Mouse (Mus musculus) midbrain, embryonic 15.5 days (tissue): ENCODE measurements around the gene Muc3. TPM values are rescaled to one million over a fixed set of nuclear protein-coding genes. Genes with fewer than 3 reads are reported as not detected.

Experiments used
- ATAC-seq: fragments of 200-750 bp; cut with Nextera tagmentation; replicated peaks from 2 replicates; pipeline ENCODE4 v1.8.0; 2017; ENCODE audit warnings: moderate TSS enrichment
- H3K27ac ChIP-seq: fragments of 300-500 bp; sonication (generic); 2 replicates; pipeline ENCODE4 v1.5.1; 2015; ENCODE audit warnings: mild to moderate bottlenecking, inconsistent platforms
- H3K27me3 ChIP-seq: fragments of 300-500 bp; sonication (generic); replicated peaks from 2 replicates; pipeline ENCODE4 v1.6.1; 2015; ENCODE audit warnings: inconsistent platforms
- H3K36me3 ChIP-seq: fragments of 300-500 bp; sonication (generic); replicated peaks from 2 replicates; pipeline ENCODE4 v1.6.1; 2015; ENCODE audit warnings: inconsistent platforms
- H3K4me1 ChIP-seq: fragments of 300-500 bp; sonication (generic); 2 replicates; pipeline ENCODE4 v1.6.1; 2015; ENCODE audit warnings: inconsistent platforms
- H3K4me2 ChIP-seq: fragments of 300-500 bp; sonication (generic); 2 replicates; pipeline ENCODE4 v1.6.1; 2015; ENCODE audit warnings: inconsistent platforms, mild to moderate bottlenecking, moderate library complexity
- H3K4me3 ChIP-seq: fragments of 300-500 bp; sonication (generic); 2 replicates; pipeline ENCODE4 v1.5.1; 2015; ENCODE audit warnings: mild to moderate bottlenecking, inconsistent platforms
- H3K9ac ChIP-seq: fragments of 300-500 bp; sonication (generic); 2 replicates; pipeline ENCODE4 v1.6.1; 2015; ENCODE audit warnings: mild to moderate bottlenecking, inconsistent platforms
- H3K9me3 ChIP-seq: fragments of 300-500 bp; sonication (generic); 2 replicates; pipeline ENCODE4 v1.6.1; 2016; ENCODE audit warnings: inconsistent platforms
- WGBS: fragments of 180-500 bp; shearing (Covaris S2); methylation state at CpG from one replicate; pipeline ENCODE4 v1.1.7; 2015; ENCODE audit warnings: mixed read lengths; 5-methylcytosine and 5-hydroxymethylcytosine counted together
- polyA plus RNA-seq: library from polyadenylated mRNA; unstranded; fragments of >200 nt; fragmentation: Nextera tagmentation; extraction: Ambion mirVana; gene quantifications from 2 replicates; pipeline ENCODE4 v1.2.1, GENCODE M21; 2015

The Muc3 gene
- polyA plus RNA-seq, 1 experiment from 2014 or later = not detected

DNA sequence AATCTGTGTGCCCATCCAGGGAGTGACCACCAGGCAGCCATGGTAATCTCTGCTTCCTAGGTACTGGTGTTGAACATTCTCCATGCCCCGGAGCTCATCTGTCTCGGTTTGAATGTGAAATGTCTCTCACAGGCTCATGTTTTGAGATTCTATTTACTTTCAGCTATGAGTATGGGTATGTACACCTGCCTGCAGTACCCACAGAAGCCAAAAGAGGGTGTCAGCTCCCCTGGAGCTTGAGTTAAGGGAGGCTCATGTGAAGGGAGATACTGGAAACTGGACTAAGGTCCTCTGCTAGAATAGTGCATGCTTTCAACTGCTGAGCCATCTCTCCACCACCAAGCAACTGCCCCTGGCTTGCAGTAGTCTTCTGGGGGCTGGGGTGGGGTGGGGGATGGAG, 45.2 kb downstream of the Muc3 start:
- Histone ChIP-seq H3K36me3 (no peaks in the 10 kb centered on the region), H3K9ac (no peak overlapping the region), H3K4me2 (no peak overlapping the region), H3K4me3 (no peak overlapping the region), H3K27ac (no peak overlapping the region), H3K27me3 (no peaks in the 10 kb centered on the region), H3K4me1 (no peaks in the 10 kb centered on the region; the same call in 1 of the 2 replicates), H3K9me3 (no peaks in the 10 kb centered on the region)
- ATAC-seq = no peak
- 82% methylated on average over 2 of the region's 2 CpGs for WGBS

GRCm38 (mm10) chr5:137102575-137103522, 46.3 kb downstream of the Muc3 start:
- H3K4me3 ChIP-seq = no peak overlapping the region
- no peak overlapping the region for H3K4me2 ChIP-seq
- H3K9ac ChIP-seq = no peak overlapping the region
- no peak for ATAC-seq
- no peaks in the 10 kb centered on the region; the same call in 1 of the 2 replicates for H3K4me1 ChIP-seq
- 67% methylated on average over 28 of the region's 28 CpGs for WGBS
- H3K27ac ChIP-seq = no peak overlapping the region
- H3K27me3 ChIP-seq = no peaks in the 10 kb centered on the region
- no peaks in the 10 kb centered on the region for H3K9me3 ChIP-seq
- no peaks in the 10 kb centered on the region for H3K36me3 ChIP-seq

- WGBS = 79% methylated on average over 10 of the region's 10 CpGs
- ATAC-seq = no peak
- no peak overlapping the region for H3K4me3 ChIP-seq
Measured at GRCm38 (mm10) chr5:137102078-137102477, 47.0 kb downstream of the Muc3 start.

GRCm38 (mm10) chr5:137100660-137101059, 48.5 kb downstream of the Muc3 start:
- H3K27ac ChIP-seq = no peak overlapping the region
- WGBS = 65% methylated on average over 4 of the region's 4 CpGs
- no peaks in the 10 kb centered on the region for H3K4me1 ChIP-seq
- H3K9me3 ChIP-seq = no peaks in the 10 kb centered on the region
- H3K4me3 ChIP-seq = no peak overlapping the region
- H3K9ac ChIP-seq = no peak overlapping the region
- H3K4me2 ChIP-seq = no peak overlapping the region
- no peaks in the 10 kb centered on the region for H3K27me3 ChIP-seq
- H3K36me3 ChIP-seq = no peaks in the 10 kb centered on the region
- no peak for ATAC-seq

More at GRCm38 (mm10) chr5:137102078-137102477, 47.0 kb downstream of the Muc3 start:
- no peak overlapping the region for H3K9ac ChIP-seq
- H3K27ac ChIP-seq = no peak overlapping the region
- no peak overlapping the region for H3K4me2 ChIP-seq
- no peaks in the 10 kb centered on the region for H3K9me3 ChIP-seq
- H3K4me1 ChIP-seq = no peaks in the 10 kb centered on the region; the same call in 1 of the 2 replicates
- no peaks in the 10 kb centered on the region for H3K27me3 ChIP-seq
- no peaks in the 10 kb centered on the region for H3K36me3 ChIP-seq

DNA sequence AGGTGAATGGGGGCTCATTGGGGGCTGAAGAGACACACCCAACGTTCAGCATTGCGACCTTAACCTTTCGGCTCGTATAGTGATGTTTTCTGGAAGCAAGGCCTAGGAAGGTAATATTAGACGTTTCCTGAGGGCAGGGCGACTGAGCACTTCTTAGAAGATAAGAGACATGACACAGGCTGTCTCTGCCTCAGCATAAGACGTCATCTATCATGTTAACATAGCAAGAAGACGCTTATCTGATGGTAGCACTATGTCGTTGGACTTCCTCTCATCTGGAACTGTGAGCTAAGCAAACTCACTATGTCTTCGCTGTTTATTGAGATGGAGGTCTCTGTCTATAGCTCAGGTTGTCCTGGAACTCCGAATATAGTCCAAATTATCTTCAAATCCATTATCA, 50.7 kb downstream of the Muc3 start:
- Histone ChIP-seq H3K27ac (no peak overlapping the region), H3K9me3 (no peaks in the 10 kb centered on the region), H3K4me1 (no peaks in the 10 kb centered on the region), H3K9ac (no peak overlapping the region), H3K4me3 (no peak overlapping the region), H3K36me3 (no peaks in the 10 kb centered on the region), H3K27me3 (no peaks in the 10 kb centered on the region), H3K4me2 (no peak overlapping the region)
- 84% methylated on average over 11 of the region's 11 CpGs for WGBS
- no peak for ATAC-seq

- no peaks in the 10 kb centered on the region for H3K27me3 ChIP-seq
- H3K36me3 ChIP-seq = no peaks in the 10 kb centered on the region
- 79% methylated on average over 1 of the region's 1 CpGs for WGBS
- no peak overlapping the region for H3K9ac ChIP-seq
- no peaks in the 10 kb centered on the region for H3K9me3 ChIP-seq
- no peak overlapping the region for H3K27ac ChIP-seq
- no peak overlapping the region for H3K4me3 ChIP-seq
- no peak for ATAC-seq
- H3K4me2 ChIP-seq = no peak overlapping the region
- no peaks in the 10 kb centered on the region for H3K4me1 ChIP-seq
Measured at GRCm38 (mm10) chr5:137096037-137096436, 53.1 kb downstream of the Muc3 start.

DNA sequence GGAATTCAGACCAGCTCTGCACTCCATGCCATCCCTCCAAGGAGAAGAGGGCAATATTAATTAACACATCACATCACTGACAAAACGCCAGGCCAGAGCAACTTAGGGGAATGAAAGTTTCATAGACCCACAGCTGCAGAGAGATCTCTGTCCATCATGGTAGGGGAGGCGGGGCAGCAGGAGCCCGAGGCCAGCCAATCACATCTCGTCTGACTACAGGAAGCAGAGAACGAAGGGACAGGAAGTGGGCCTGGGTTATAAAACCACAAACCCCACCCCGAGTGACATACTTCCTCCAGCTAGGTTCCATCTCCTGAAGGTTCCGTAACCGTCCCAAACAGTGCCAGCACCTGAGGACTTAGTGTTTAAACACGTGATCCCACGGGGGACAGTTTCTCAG, 54.0 kb downstream of the Muc3 start:
- Histone ChIP-seq H3K27me3 (no peaks in the 10 kb centered on the region), H3K4me3 (no peak overlapping the region), H3K27ac (no peak overlapping the region), H3K9me3 (no peaks in the 10 kb centered on the region), H3K4me1 (no peaks in the 10 kb centered on the region), H3K4me2 (no peak overlapping the region), H3K36me3 (no peaks in the 10 kb centered on the region), H3K9ac (no peak overlapping the region)
- WGBS = 86% methylated on average over 10 of the region's 10 CpGs
- no peak for ATAC-seq

GRCm38 (mm10) chr5:137093720-137094119, 55.4 kb downstream of the Muc3 start:
- H3K27ac ChIP-seq = no peak overlapping the region
- ATAC-seq = no peak
- no peaks in the 10 kb centered on the region for H3K9me3 ChIP-seq
- 79% methylated on average over 9 of the region's 9 CpGs for WGBS
- no peak overlapping the region for H3K4me3 ChIP-seq
- H3K4me1 ChIP-seq = no peaks in the 10 kb centered on the region
- no peak overlapping the region for H3K9ac ChIP-seq
- no peaks in the 10 kb centered on the region for H3K27me3 ChIP-seq
- H3K4me2 ChIP-seq = no peak overlapping the region
- no peaks in the 10 kb centered on the region for H3K36me3 ChIP-seq

- Histone ChIP-seq H3K4me3 (no peak overlapping the region), H3K4me2 (no peak overlapping the region), H3K27me3 (no peaks in the 10 kb centered on the region), H3K9ac (no peak overlapping the region), H3K36me3 (no peaks in the 10 kb centered on the region), H3K4me1 (no peaks in the 10 kb centered on the region), H3K27ac (no peak overlapping the region), H3K9me3 (no peaks in the 10 kb centered on the region)
- ATAC-seq = no peak
- WGBS = 77% methylated on average over 6 of the region's 6 CpGs
Measured at GRCm38 (mm10) chr5:137091560-137091959, 57.6 kb downstream of the Muc3 start.

DNA sequence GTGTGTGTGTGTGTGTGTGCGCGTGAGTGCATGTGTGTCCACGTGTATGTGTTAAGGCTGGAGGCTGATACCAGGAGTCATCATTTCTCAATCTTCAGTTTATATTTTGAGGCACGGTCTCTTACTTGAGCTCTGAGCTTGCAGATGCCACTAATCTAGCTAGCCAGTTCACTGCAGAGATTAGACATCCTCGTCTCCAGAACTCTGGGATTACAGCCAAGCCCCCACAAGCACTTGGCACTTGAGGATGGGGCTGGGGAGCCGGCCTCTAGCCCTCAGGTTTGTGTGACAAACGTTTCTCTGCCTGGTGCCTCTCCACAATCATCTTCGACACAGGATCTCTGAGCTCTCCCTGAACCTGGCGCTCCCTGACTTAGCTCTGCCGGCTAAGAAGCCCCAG, 58.3 kb downstream of the Muc3 start:
- H3K4me3 ChIP-seq = no peak overlapping the region
- no peak for ATAC-seq
- no peaks in the 10 kb centered on the region for H3K27me3 ChIP-seq
- 76% methylated on average over 10 of the region's 10 CpGs for WGBS
- H3K4me2 ChIP-seq = no peak overlapping the region
- no peak overlapping the region for H3K27ac ChIP-seq
- no peak overlapping the region for H3K9ac ChIP-seq
- no peaks in the 10 kb centered on the region for H3K9me3 ChIP-seq
- no peaks in the 10 kb centered on the region for H3K36me3 ChIP-seq
- no peaks in the 10 kb centered on the region for H3K4me1 ChIP-seq

- Histone ChIP-seq H3K4me1 (no peaks in the 10 kb centered on the region), H3K36me3 (no peaks in the 10 kb centered on the region), H3K27ac (no peak overlapping the region), H3K27me3 (no peaks in the 10 kb centered on the region), H3K9me3 (no peaks in the 10 kb centered on the region), H3K4me2 (no peak overlapping the region), H3K9ac (no peak overlapping the region), H3K4me3 (no peak overlapping the region)
- 93% methylated on average over 8 of the region's 8 CpGs for WGBS
- no peak for ATAC-seq
Measured at GRCm38 (mm10) chr5:137087410-137087809, 61.7 kb downstream of the Muc3 start.

GRCm38 (mm10) chr5:137085731-137086130, 63.4 kb downstream of the Muc3 start:
- H3K4me2 ChIP-seq = no peak overlapping the region
- no peaks in the 10 kb centered on the region for H3K36me3 ChIP-seq
- no peaks in the 10 kb centered on the region for H3K4me1 ChIP-seq
- no peak for ATAC-seq
- no peaks in the 10 kb centered on the region for H3K9me3 ChIP-seq
- H3K27ac ChIP-seq = no peak overlapping the region
- 84% methylated on average over 3 of the region's 3 CpGs for WGBS
- no peak overlapping the region for H3K9ac ChIP-seq
- no peak overlapping the region for H3K4me3 ChIP-seq
- H3K27me3 ChIP-seq = no peaks in the 10 kb centered on the region

DNA sequence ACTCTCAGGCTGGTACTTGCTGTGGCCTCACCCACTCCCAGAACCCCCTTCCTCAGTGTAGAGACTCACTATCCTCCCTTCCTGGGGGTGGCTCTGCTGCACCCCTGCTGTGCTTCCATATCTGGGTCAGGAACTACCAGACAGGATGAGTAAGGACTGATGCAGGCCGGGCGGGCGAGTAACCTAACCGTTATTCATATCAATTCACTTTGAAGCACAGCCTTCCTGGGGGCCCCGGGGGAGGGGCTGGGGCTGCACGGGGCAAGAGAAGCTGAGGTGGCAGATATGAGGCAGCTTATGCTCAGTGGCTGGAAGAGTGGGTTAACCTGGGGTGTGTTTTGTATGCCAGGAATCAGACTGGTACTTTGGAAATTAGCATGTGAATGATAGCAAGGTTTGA, 64.1 kb downstream of the Muc3 start:
- Histone ChIP-seq H3K27ac (no peak overlapping the region), H3K9ac (no peak overlapping the region), H3K27me3 (no peaks in the 10 kb centered on the region), H3K4me3 (no peak overlapping the region), H3K36me3 (no peaks in the 10 kb centered on the region), H3K4me2 (no peak overlapping the region), H3K9me3 (no peaks in the 10 kb centered on the region), H3K4me1 (no peaks in the 10 kb centered on the region)
- no peak for ATAC-seq
- WGBS = 81% methylated on average over 6 of the region's 6 CpGs
